Mouse (Mus musculus) small intestine, adult 2 months (tissue): ENCODE measurements around the gene Ddx56.

ENCODE experiments used
- CTCF ChIP-seq: fragments of 200-500 bp; IDR thresholded peaks from 2 replicates; pipeline ENCODE4 v1.5.1; 2012; ENCODE audit warnings: low read depth, mild to moderate bottlenecking, control low read depth, inconsistent platforms, low read length, moderate library complexity, mixed read lengths; ENCODE audit not compliant: insufficient replicate concordance, insufficient read length; ENCODE audit errors: extremely low read depth
- POLR2A ChIP-seq: fragments of 200-500 bp; IDR thresholded peaks from 2 replicates; pipeline ENCODE4 v1.6.1; 2012; ENCODE audit warnings: low read depth, mild to moderate bottlenecking, control low read depth, inconsistent platforms, low read length, moderate library complexity

DNA sequence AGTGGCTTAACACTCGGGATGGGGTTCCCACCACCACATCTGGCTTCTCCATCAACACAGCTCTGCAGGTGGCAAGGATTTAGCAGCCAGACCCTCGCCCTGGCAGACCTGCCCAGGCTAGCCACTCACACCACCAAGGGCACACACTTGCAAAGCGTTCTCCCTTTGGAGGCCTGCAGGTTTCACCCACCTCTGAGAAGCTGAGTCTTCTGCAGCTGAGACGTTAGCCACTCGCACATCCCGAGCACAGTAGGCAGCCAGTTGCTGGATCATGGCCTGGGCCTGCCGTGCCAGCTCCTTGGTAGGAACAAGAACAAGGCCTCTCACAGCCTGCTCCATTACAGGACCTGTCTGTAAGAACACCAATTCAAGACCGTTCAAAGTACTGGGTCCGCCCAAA lies 951 bp downstream of the Ddx56 start:
- TF ChIP-seq CTCF = no peak
- TF ChIP-seq POLR2A = no peak
